Mouse (Mus musculus) liver, embryonic 15.5 days (tissue): Measurements from ENCODE around the gene Bicc1. TPM values are rescaled to one million over a fixed set of nuclear protein-coding genes. Genes with fewer than 3 reads are reported as not detected.

Experiments used
- ATAC-seq: fragments of 200-750 bp; cut with Nextera tagmentation; 2 replicates; pipeline ENCODE4 v1.8.0; 2017; ENCODE audit warnings: moderate number of reproducible peaks, mild to moderate bottlenecking, moderate library complexity; ENCODE audit not compliant: insufficient read depth
- H3K27ac ChIP-seq: fragments of 300-500 bp; sonication (generic); replicated peaks from 2 replicates; pipeline ENCODE4 v1.5.1; 2015; ENCODE audit warnings: mild to moderate bottlenecking, inconsistent platforms
- H3K27me3 ChIP-seq: fragments of 300-500 bp; sonication (generic); 2 replicates; pipeline ENCODE4 v1.6.1; 2015; ENCODE audit warnings: mild to moderate bottlenecking, inconsistent platforms
- H3K36me3 ChIP-seq: fragments of 300-500 bp; sonication (generic); replicated peaks from 2 replicates; pipeline ENCODE4 v1.6.1; 2015; ENCODE audit warnings: moderate library complexity, mild to moderate bottlenecking, inconsistent platforms
- H3K4me1 ChIP-seq: fragments of 300-500 bp; sonication (generic); replicated peaks from 2 replicates; pipeline ENCODE4 v1.6.1; 2015; ENCODE audit warnings: inconsistent platforms
- H3K4me2 ChIP-seq: fragments of 300-500 bp; sonication (generic); 2 replicates; pipeline ENCODE4 v1.6.1; 2015; ENCODE audit warnings: moderate library complexity, mild to moderate bottlenecking, inconsistent platforms
- H3K4me3 ChIP-seq: fragments of 300-500 bp; sonication (generic); replicated peaks from 2 replicates; pipeline ENCODE4 v1.5.1; 2015; ENCODE audit warnings: mild to moderate bottlenecking, inconsistent platforms
- H3K9ac ChIP-seq: fragments of 300-500 bp; sonication (generic); 2 replicates; pipeline ENCODE4 v1.6.1; 2015; ENCODE audit warnings: moderate library complexity, mild to moderate bottlenecking, inconsistent platforms
- H3K9me3 ChIP-seq: fragments of 300-500 bp; sonication (generic); replicated peaks from 2 replicates; pipeline ENCODE4 v1.6.1; 2016; ENCODE audit warnings: inconsistent platforms
- WGBS: fragments of 180-500 bp; shearing (Covaris S2); methylation state at CpG from one replicate; pipeline ENCODE4 v1.1.7; 2015; ENCODE audit warnings: mixed read lengths; ENCODE audit not compliant: insufficient replicate concordance; 5-methylcytosine and 5-hydroxymethylcytosine counted together
- polyA plus RNA-seq: library from polyadenylated mRNA; unstranded; fragments of >200 nt; fragmentation: Nextera tagmentation; extraction: Ambion mirVana; gene quantifications from 2 replicates; pipeline ENCODE4 v1.2.1, GENCODE M21; 2015

The Bicc1 gene
- polyA plus RNA-seq, 1 experiment from 2014 or later = 3.0 TPM

DNA sequence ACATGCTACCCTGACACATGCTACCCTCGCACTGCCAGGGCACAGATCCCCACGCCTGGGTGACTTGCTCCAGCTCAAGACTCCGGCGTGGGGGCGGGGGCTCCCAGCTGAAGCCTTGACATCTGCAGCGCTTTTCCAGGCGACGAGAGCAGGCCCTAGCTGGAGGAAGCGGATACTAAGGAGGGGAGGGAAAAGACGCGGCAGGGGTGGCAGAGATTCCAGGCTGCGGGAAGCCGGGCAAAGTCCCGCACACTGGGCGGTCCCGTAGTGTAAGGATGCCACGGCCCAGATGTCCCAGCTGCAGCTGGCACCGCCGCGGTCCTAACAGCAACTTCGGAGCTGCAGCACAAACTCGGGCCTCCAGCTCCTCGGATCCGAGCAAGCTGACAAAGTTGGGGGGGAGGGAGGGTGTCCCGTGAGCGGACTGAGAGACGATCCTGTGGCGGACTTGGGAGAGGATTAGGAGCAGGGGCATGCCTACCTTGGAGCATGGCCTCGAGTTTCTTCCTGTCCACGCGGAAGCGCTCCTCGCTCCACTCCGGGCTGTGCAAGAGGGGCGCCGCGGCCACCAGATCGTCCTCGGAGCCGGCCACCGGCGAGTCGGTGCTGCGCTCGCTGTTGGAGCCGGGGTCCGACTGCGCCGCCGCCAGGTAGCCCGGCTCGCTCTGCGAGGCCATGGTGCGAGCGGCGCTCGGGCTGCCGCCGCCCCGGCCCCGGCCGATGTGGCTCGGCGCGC, 392 bp downstream of the Bicc1 start:
- Histone ChIP-seq H3K27me3 (peaks cover 34% of the 10 kb centered on the region), H3K4me2 (peak overlapping the region; percentile 61), H3K36me3 (no peaks in the 10 kb centered on the region), H3K4me3 (peak overlapping the region; percentile 54), H3K27ac (no peak overlapping the region), H3K9me3 (no peaks in the 10 kb centered on the region), H3K4me1 (no peaks in the 10 kb centered on the region), H3K9ac (peak overlapping the region; percentile 25; the same call in 1 of the 2 replicates)
- WGBS = 1% methylated on average over 60 of the region's 65 CpGs
- peak; percentile 42 for ATAC-seq

DNA sequence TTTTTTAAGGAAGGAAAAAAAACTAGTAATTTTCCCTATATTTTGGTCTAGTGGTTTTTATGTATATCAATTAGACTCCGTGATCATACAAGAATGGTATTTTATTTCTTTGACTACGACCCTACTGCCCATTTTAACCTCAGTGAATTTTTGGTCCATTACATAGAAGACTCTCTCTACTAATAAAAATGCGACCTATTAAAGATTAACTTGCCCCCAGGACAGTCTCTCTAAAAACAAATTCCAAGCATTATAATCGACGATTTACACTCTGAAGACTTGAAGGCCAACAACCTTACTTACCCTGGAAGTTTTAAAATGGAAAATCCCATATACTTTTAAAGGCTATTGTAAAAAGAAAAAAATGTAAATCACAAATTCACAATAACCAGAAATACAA, 2.9 kb downstream of the Bicc1 start:
- Histone ChIP-seq H3K9me3 (no peaks in the 10 kb centered on the region), H3K4me3 (no peak overlapping the region), H3K36me3 (no peaks in the 10 kb centered on the region), H3K27me3 (peaks cover 34% of the 10 kb centered on the region), H3K9ac (no peak overlapping the region), H3K4me2 (no peak overlapping the region), H3K4me1 (no peaks in the 10 kb centered on the region), H3K27ac (no peak overlapping the region)
- 59% methylated on average over 5 of the region's 5 CpGs for WGBS
- ATAC-seq = no peak

DNA sequence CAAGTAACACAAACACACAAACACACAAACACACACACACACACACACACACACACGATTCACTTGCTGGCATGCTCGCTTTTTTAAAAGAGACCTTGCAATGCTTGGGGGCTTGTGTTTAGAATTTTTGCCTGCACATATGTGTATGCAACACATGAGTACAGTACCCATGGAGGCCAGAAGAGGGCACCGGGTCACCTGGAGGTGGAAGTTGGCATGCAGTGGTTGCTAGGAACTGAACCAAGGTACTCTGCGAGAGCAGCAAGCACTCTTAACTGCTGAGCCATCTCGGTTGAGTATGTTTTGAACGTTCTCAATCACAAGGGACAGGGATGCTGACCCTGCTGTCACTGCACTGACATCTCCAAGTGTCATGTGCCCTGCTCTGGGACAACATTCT, 5.9 kb downstream of the Bicc1 start:
- H3K9ac ChIP-seq = no peak overlapping the region
- H3K4me2 ChIP-seq = no peak overlapping the region
- H3K4me1 ChIP-seq = no peaks in the 10 kb centered on the region
- ATAC-seq = no peak
- no peaks in the 10 kb centered on the region for H3K36me3 ChIP-seq
- H3K9me3 ChIP-seq = no peaks in the 10 kb centered on the region
- H3K27me3 ChIP-seq = peaks cover 9% of the 10 kb centered on the region
- no peak overlapping the region for H3K4me3 ChIP-seq
- H3K27ac ChIP-seq = no peak overlapping the region
- 75% methylated on average over 6 of the region's 6 CpGs for WGBS

DNA sequence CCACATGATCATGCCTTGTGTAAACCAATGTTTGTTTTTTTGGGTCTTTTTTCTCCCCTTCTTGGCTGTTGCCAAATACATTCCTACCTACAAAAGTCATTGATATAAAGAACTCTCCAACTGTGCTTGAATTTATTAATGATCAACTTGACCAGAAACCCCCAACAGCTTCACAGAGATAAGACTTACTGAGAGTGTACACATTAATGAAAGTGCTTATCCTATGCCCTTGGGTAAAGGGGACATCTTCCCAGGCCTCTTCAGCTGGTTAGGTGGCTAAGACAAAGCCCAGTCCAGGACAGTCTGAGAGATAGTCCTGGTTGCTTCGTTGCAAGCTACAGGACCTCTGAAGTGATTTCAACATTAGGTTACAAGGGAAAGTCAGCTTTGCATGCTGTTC, 6.4 kb downstream of the Bicc1 start:
- no peak for ATAC-seq
- Histone ChIP-seq H3K27me3 (peaks cover 4% of the 10 kb centered on the region), H3K4me3 (no peak overlapping the region), H3K4me1 (no peaks in the 10 kb centered on the region), H3K36me3 (no peaks in the 10 kb centered on the region), H3K9me3 (no peaks in the 10 kb centered on the region), H3K4me2 (no peak overlapping the region), H3K27ac (no peak overlapping the region), H3K9ac (no peak overlapping the region)
- WGBS = 55% methylated on average over 1 of the region's 1 CpGs

DNA sequence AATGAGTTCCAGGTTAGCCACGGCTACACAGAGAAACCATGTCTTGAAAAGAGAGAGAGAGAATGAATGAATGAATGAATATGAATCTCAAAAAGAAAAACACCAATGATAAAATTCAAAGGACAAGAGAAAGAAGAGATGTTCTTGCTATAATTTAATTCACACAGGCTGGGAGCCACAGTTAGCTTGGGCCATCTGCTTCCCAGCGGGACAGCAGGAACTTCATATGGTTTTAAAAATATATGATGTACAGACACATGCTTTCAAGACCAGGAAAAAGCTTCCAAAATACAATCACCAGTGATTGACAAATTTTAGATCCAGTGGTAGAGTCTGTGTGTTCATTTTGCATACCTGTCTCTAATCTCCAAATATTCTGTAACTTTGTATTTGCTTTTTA, 9.0 kb downstream of the Bicc1 start:
- Histone ChIP-seq H3K36me3 (no peaks in the 10 kb centered on the region), H3K4me3 (no peak overlapping the region), H3K27ac (no peak overlapping the region), H3K4me1 (no peaks in the 10 kb centered on the region), H3K9me3 (no peaks in the 10 kb centered on the region), H3K27me3 (no peaks in the 10 kb centered on the region), H3K4me2 (no peak overlapping the region), H3K9ac (no peak overlapping the region)
- no peak for ATAC-seq
- WGBS = 66% methylated on average over 2 of the region's 2 CpGs

DNA sequence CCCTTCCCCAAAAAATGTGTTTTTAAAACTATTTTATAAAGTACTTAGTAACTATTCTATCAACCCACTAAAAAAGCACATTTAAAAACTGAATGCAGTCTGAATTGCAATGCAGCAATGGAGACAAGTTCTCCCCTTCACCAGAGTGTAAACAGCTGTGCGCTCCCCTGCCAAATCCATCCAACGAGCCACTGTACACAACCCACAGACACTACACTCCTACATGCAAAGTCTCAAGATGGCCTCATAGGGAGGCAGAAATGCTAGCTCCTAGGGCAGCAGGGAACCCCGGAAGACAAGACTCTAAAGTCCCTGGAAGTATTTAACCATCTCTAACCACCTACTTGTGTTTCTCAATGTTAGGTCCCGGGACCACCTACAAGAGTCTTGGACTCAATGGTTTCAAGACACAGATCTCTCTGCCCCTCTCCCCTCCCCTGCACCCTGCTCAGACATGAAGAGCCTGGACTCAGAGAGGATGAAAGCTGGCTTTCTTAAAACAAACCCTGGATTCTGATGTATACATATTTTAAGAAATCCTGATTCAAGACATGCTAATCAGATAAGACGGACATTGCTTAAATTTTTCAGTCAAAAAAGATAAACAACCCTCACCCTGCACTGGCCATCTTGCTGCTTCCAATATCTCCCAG, 10.4 kb downstream of the Bicc1 start:
- Histone ChIP-seq H3K27ac (no peak overlapping the region), H3K36me3 (no peaks in the 10 kb centered on the region), H3K4me3 (no peak overlapping the region), H3K27me3 (no peaks in the 10 kb centered on the region), H3K4me2 (no peak overlapping the region), H3K4me1 (no peaks in the 10 kb centered on the region), H3K9ac (no peak overlapping the region), H3K9me3 (no peaks in the 10 kb centered on the region)
- no peak for ATAC-seq
- 60% methylated on average over 5 of the region's 5 CpGs for WGBS

DNA sequence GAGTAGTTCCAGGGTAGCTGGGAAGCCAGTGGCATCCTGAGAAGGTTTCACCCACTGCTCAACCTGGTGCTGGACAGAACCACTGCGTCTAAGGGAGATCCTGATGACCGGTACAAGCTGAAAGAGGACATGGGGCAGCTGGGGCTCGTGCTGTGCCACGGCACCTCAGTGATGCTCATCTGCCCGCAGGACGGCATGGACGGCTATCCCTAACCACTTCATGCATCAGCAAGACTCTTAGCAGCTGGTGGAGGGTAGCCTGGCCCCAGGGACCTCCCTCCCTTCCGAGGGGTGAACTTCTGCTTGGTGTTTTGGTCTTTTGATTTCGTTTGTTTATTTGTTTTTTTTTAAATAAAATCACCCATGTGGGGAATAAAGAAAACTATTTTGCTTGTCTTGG, 11.3 kb downstream of the Bicc1 start:
- 72% methylated on average over 9 of the region's 9 CpGs for WGBS
- Histone ChIP-seq H3K4me1 (no peaks in the 10 kb centered on the region), H3K9me3 (no peaks in the 10 kb centered on the region), H3K27ac (no peak overlapping the region), H3K4me3 (no peak overlapping the region), H3K27me3 (no peaks in the 10 kb centered on the region), H3K9ac (no peak overlapping the region), H3K4me2 (no peak overlapping the region), H3K36me3 (no peaks in the 10 kb centered on the region)
- no peak for ATAC-seq

DNA sequence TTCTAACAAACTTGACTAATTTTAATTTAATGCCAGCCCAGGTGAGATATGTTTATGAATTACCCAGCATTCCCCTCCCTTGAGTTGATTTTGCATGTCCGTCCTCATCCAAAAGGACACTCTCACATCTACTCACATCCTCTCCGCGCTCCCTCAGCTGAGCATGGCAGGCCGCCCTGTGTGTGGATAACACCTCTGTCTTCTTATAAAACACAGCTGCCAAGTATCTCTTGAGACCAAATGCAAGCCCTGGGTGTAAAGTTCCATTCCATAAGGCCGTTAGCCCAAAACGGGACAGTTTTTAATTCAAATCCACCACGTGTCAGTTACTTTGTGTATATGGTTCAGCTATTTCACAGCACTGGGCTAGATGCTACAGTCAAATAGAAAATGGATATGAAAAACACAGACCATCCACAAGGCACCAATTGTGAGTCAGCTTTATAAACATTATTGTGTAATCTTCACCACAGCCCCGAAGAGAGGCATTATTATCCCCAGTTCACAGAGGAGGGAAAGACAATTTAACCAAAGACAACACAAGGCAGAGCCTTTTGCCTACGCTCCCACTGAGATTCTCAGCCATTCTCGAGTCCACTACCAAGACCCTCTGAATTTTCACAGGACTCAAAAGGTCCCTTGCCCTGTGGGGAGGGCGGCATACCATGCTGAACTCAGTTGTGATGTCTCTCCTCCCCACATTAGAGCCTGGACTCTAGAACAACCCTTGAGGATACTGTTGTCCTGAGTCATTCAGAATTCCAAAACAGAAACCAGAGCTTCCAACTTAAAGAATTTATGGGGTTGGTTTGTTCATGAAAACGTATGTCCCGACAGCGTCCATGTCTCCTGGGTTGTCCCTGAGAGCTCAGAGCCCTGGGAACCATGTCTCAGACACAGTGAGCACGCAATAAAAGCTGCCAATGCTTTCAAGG, 12.6 kb downstream of the Bicc1 start:
- H3K27me3 ChIP-seq = no peaks in the 10 kb centered on the region
- no peaks in the 10 kb centered on the region for H3K4me1 ChIP-seq
- H3K27ac ChIP-seq = no peak overlapping the region
- no peaks in the 10 kb centered on the region for H3K36me3 ChIP-seq
- H3K4me2 ChIP-seq = no peak overlapping the region
- ATAC-seq = no peak
- H3K4me3 ChIP-seq = no peak overlapping the region
- H3K9ac ChIP-seq = no peak overlapping the region
- WGBS = 61% methylated on average over 15 of the region's 15 CpGs
- no peaks in the 10 kb centered on the region for H3K9me3 ChIP-seq

DNA sequence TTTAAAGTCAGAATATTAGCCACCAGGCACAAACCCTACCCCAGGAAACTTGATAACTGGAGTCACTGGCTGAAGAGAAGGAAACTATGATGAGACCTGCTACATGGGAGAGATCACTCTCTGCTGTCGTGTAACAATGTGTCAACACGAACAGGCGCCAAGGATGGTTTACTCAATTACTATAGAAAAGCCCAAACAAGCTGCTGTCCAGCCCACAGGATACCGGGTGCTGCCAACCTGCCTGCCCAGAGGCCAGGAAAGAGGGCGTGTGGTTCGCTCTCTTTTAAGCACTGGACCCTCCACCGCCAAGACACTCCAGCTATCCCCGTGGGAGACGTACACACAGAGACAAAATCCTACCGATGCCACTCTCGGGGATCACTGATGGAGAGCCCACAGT, 13.7 kb downstream of the Bicc1 start:
- Histone ChIP-seq H3K27ac (no peak overlapping the region), H3K4me3 (no peak overlapping the region)

DNA sequence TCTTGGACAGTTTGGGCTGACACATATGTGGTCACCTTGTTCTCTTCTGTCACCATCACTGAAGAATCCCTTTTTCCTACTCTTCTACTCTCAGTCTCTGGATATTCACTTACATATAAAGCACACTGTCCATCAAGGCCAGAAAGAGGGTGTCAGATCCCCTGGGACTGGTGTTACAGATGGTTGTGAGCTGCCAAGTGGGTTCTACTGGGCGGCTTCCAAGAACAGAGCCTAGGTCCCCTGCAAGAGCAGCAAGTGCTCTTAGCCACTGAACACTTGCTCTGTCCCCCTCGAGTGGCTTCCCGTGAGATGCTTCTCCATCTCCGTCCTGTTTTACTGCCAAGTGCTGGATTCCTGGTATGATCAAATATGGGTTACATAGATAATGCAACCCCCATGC, 15.3 kb downstream of the Bicc1 start:
- ATAC-seq = no peak

More for the DNA sequence above, 13.7 kb downstream of the Bicc1 start:
- Histone ChIP-seq H3K4me2 (no peak overlapping the region), H3K9me3 (no peaks in the 10 kb centered on the region), H3K4me1 (no peaks in the 10 kb centered on the region), H3K36me3 (no peaks in the 10 kb centered on the region), H3K9ac (no peak overlapping the region), H3K27me3 (no peaks in the 10 kb centered on the region)
- ATAC-seq = no peak
- WGBS = 67% methylated on average over 11 of the region's 11 CpGs

DNA sequence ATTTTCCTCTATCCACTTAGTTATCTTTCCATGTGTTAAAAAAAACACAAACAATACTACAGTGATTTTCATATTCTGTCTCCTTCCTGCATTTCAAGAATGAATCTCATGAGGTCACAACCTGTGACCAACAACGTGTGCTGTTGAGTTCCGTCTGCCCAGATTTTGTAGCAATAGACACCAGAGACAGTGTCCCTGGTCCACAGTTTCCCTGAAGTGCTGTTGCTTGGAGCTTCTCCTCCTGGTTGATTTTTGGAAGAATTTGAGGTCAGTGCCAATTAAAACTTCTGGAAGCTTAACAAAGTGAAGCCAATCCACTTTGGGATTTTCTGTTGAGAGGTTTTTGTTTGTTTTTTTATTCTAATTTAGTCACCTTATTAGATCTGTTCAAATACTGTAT, 16.9 kb downstream of the Bicc1 start:
- Histone ChIP-seq H3K4me1 (no peaks in the 10 kb centered on the region), H3K4me3 (no peak overlapping the region), H3K27ac (no peak overlapping the region), H3K36me3 (no peaks in the 10 kb centered on the region), H3K9me3 (no peaks in the 10 kb centered on the region), H3K4me2 (no peak overlapping the region), H3K9ac (no peak overlapping the region), H3K27me3 (no peaks in the 10 kb centered on the region)
- no peak for ATAC-seq
- 72% methylated on average over 2 of the region's 2 CpGs for WGBS

More for the DNA sequence above, 15.3 kb downstream of the Bicc1 start:
- no peak overlapping the region for H3K27ac ChIP-seq
- H3K4me2 ChIP-seq = no peak overlapping the region
- WGBS = 63% methylated on average over 4 of the region's 4 CpGs
- H3K36me3 ChIP-seq = no peaks in the 10 kb centered on the region
- no peaks in the 10 kb centered on the region for H3K4me1 ChIP-seq
- H3K27me3 ChIP-seq = no peaks in the 10 kb centered on the region
- no peak overlapping the region for H3K9ac ChIP-seq
- H3K4me3 ChIP-seq = no peak overlapping the region
- no peaks in the 10 kb centered on the region for H3K9me3 ChIP-seq
